Mouse (Mus musculus): ENCODE measurements around the gene Parp3. TPM values are rescaled to one million over a fixed set of nuclear protein-coding genes. Genes with fewer than 3 reads are reported as not detected.
A peak's percentile ranks its signal among the peaks of the same experiment; 100 is the strongest.

The Parp3 gene
- 3.0 TPM in 2 replicates for polyA plus RNA-seq (2015; fragmentation: Nextera tagmentation; extraction: Ambion mirVana)

GRCm38 (mm10) chr9:106476924-106477484 is at the start of gene Parp3:
Gene Parp3 (minus strand): TSS chr9:106476949.
- H3K4me2 ChIP-seq (ENCODE audit: low read depth, low read length) = peak within 1 kb of the TSS; percentile 92
- no peaks in the 10 kb centered on the region for H3K27me3 ChIP-seq (replicated peaks; ENCODE audit: control insufficient read depth, insufficient read depth, low read length)
- WGBS = under 1% methylated on average over 41 of the region's 41 CpGs
- peak within 1 kb of the TSS; percentile 87 for H3K4me3 ChIP-seq (ENCODE audit: low read length)
- H3K36me3 ChIP-seq (ENCODE audit: control insufficient read depth, insufficient read depth, low read length) = 0 out of 2 replicates have a peak, but pooled peaks cover 2% of the 10 kb centered on the region
- H3K9ac ChIP-seq (ENCODE audit: low read depth, low read length) = peak within 1 kb of the TSS; percentile 73
- ATAC-seq = peak; percentile 99
- peaks cover 44% of the 10 kb centered on the region for H3K4me1 ChIP-seq (ENCODE audit: control insufficient read depth, insufficient read depth, low read length)
- no peaks in the 10 kb centered on the region for H3K9me3 ChIP-seq (ENCODE audit: control insufficient read depth, low read length)
- H3K27ac ChIP-seq (ENCODE audit: low read length) = peak within 1 kb of the TSS; percentile 65

GRCm38 (mm10) chr9:106519909-106520308 is 43.2 kb upstream of the Parp3 start:
- Histone ChIP-seq H3K9ac (ENCODE audit: low read depth, low read length) (no peak overlapping the region), H3K27ac (ENCODE audit: low read length) (no peak overlapping the region), H3K4me1 (ENCODE audit: control insufficient read depth, insufficient read depth, low read length) (no peaks in the 10 kb centered on the region), H3K27me3 (replicated peaks; ENCODE audit: control insufficient read depth, insufficient read depth, low read length) (no peaks in the 10 kb centered on the region), H3K36me3 (ENCODE audit: control insufficient read depth, insufficient read depth, low read length) (no peaks in the 10 kb centered on the region), H3K9me3 (ENCODE audit: control insufficient read depth, low read length) (no peaks in the 10 kb centered on the region), H3K4me3 (ENCODE audit: low read length) (no peak overlapping the region), H3K4me2 (ENCODE audit: low read depth, low read length) (no peak overlapping the region)
- WGBS = 68% methylated on average over 8 of the region's 8 CpGs
- no peak for ATAC-seq

GRCm38 (mm10) chr9:106519433-106519832 is 42.7 kb upstream of the Parp3 start:
- Histone ChIP-seq H3K4me1 (ENCODE audit: control insufficient read depth, insufficient read depth, low read length) (no peaks in the 10 kb centered on the region), H3K27me3 (replicated peaks; ENCODE audit: control insufficient read depth, insufficient read depth, low read length) (no peaks in the 10 kb centered on the region), H3K36me3 (ENCODE audit: control insufficient read depth, insufficient read depth, low read length) (no peaks in the 10 kb centered on the region), H3K4me2 (ENCODE audit: low read depth, low read length) (no peak overlapping the region), H3K9me3 (ENCODE audit: control insufficient read depth, low read length) (no peaks in the 10 kb centered on the region), H3K9ac (ENCODE audit: low read depth, low read length) (no peak overlapping the region), H3K27ac (ENCODE audit: low read length) (no peak overlapping the region), H3K4me3 (ENCODE audit: low read length) (no peak overlapping the region)
- 79% methylated on average over 2 of the region's 2 CpGs for WGBS
- no peak for ATAC-seq

GRCm38 (mm10) chr9:106514273-106514672 is 37.5 kb upstream of the Parp3 start, which contains the start of gene Iqcf5:
Gene Iqcf5 (plus strand): TSS chr9:106514573.
- Histone ChIP-seq H3K4me1 (ENCODE audit: control insufficient read depth, insufficient read depth, low read length) (no peaks in the 10 kb centered on the region), H3K9ac (ENCODE audit: low read depth, low read length) (no peak within 1 kb of the TSS), H3K27me3 (replicated peaks; ENCODE audit: control insufficient read depth, insufficient read depth, low read length) (no peaks in the 10 kb centered on the region), H3K36me3 (ENCODE audit: control insufficient read depth, insufficient read depth, low read length) (no peaks in the 10 kb centered on the region), H3K27ac (ENCODE audit: low read length) (no peak within 1 kb of the TSS), H3K9me3 (ENCODE audit: control insufficient read depth, low read length) (no peaks in the 10 kb centered on the region), H3K4me2 (ENCODE audit: low read depth, low read length) (no peak within 1 kb of the TSS), H3K4me3 (ENCODE audit: low read length) (no peak within 1 kb of the TSS)
- WGBS = 86% methylated on average over 4 of the region's 4 CpGs
- no peak for ATAC-seq

- no peaks in the 10 kb centered on the region for H3K9me3 ChIP-seq (ENCODE audit: control insufficient read depth, low read length)
- H3K4me2 ChIP-seq (ENCODE audit: low read depth, low read length) = no peak overlapping the region
- H3K36me3 ChIP-seq (ENCODE audit: control insufficient read depth, insufficient read depth, low read length) = no peaks in the 10 kb centered on the region
- no peak overlapping the region for H3K27ac ChIP-seq (ENCODE audit: low read length)
- no peak overlapping the region for H3K9ac ChIP-seq (ENCODE audit: low read depth, low read length)
- ATAC-seq = no peak
- no peak overlapping the region for H3K4me3 ChIP-seq (ENCODE audit: low read length)
- no peaks in the 10 kb centered on the region for H3K27me3 ChIP-seq (replicated peaks; ENCODE audit: control insufficient read depth, insufficient read depth, low read length)
- no peaks in the 10 kb centered on the region for H3K4me1 ChIP-seq (ENCODE audit: control insufficient read depth, insufficient read depth, low read length)
- 82% methylated on average over 6 of the region's 6 CpGs for WGBS
Observed at GRCm38 (mm10) chr9:106513566-106513965, 36.8 kb upstream of the Parp3 start.

GRCm38 (mm10) chr9:106512729-106513450 is 36.1 kb upstream of the Parp3 start:
- Histone ChIP-seq H3K36me3 (ENCODE audit: control insufficient read depth, insufficient read depth, low read length) (no peaks in the 10 kb centered on the region), H3K27me3 (replicated peaks; ENCODE audit: control insufficient read depth, insufficient read depth, low read length) (no peaks in the 10 kb centered on the region), H3K4me3 (ENCODE audit: low read length) (no peak overlapping the region), H3K4me2 (ENCODE audit: low read depth, low read length) (no peak overlapping the region), H3K4me1 (ENCODE audit: control insufficient read depth, insufficient read depth, low read length) (no peaks in the 10 kb centered on the region), H3K27ac (ENCODE audit: low read length) (no peak overlapping the region), H3K9ac (ENCODE audit: low read depth, low read length) (no peak overlapping the region), H3K9me3 (ENCODE audit: control insufficient read depth, low read length) (no peaks in the 10 kb centered on the region)
- WGBS = 53% methylated on average over 13 of the region's 13 CpGs
- no peak for ATAC-seq

GRCm38 (mm10) chr9:106509356-106509755 is 32.6 kb upstream of the Parp3 start:
- Histone ChIP-seq H3K4me3 (ENCODE audit: low read length) (no peak overlapping the region), H3K27me3 (replicated peaks; ENCODE audit: control insufficient read depth, insufficient read depth, low read length) (no peaks in the 10 kb centered on the region), H3K9ac (ENCODE audit: low read depth, low read length) (no peak overlapping the region), H3K9me3 (ENCODE audit: control insufficient read depth, low read length) (no peaks in the 10 kb centered on the region), H3K4me1 (ENCODE audit: control insufficient read depth, insufficient read depth, low read length) (no peaks in the 10 kb centered on the region), H3K36me3 (ENCODE audit: control insufficient read depth, insufficient read depth, low read length) (no peaks in the 10 kb centered on the region), H3K27ac (ENCODE audit: low read length) (no peak overlapping the region), H3K4me2 (ENCODE audit: low read depth, low read length) (no peak overlapping the region)
- 90% methylated on average over 10 of the region's 10 CpGs for whole genome bisulfite sequencing
- no peak for ATAC-seq

GRCm38 (mm10) chr9:106504246-106504645 is 27.5 kb upstream of the Parp3 start:
- H3K9me3 ChIP-seq (ENCODE audit: control insufficient read depth, low read length) = no peaks in the 10 kb centered on the region
- H3K4me2 ChIP-seq (ENCODE audit: low read depth, low read length) = no peak overlapping the region
- H3K27me3 ChIP-seq (replicated peaks; ENCODE audit: control insufficient read depth, insufficient read depth, low read length) = no peaks in the 10 kb centered on the region; the same call in 1 of the 2 replicates
- no peak overlapping the region for H3K27ac ChIP-seq (ENCODE audit: low read length)
- no peaks in the 10 kb centered on the region for H3K36me3 ChIP-seq (ENCODE audit: control insufficient read depth, insufficient read depth, low read length)
- WGBS = 69% methylated on average over 6 of the region's 6 CpGs
- H3K4me1 ChIP-seq (ENCODE audit: control insufficient read depth, insufficient read depth, low read length) = no peaks in the 10 kb centered on the region
- ATAC-seq = no peak
- no peak overlapping the region for H3K9ac ChIP-seq (ENCODE audit: low read depth, low read length)
- no peak overlapping the region for H3K4me3 ChIP-seq (ENCODE audit: low read length)

GRCm38 (mm10) chr9:106501846-106502245 is 25.1 kb upstream of the Parp3 start:
- no peaks in the 10 kb centered on the region for H3K4me1 ChIP-seq (ENCODE audit: control insufficient read depth, insufficient read depth, low read length)
- H3K9me3 ChIP-seq (ENCODE audit: control insufficient read depth, low read length) = no peaks in the 10 kb centered on the region
- no peaks in the 10 kb centered on the region for H3K36me3 ChIP-seq (ENCODE audit: control insufficient read depth, insufficient read depth, low read length)
- no peak overlapping the region for H3K27ac ChIP-seq (ENCODE audit: low read length)
- H3K4me2 ChIP-seq (ENCODE audit: low read depth, low read length) = no peak overlapping the region
- H3K4me3 ChIP-seq (ENCODE audit: low read length) = no peak overlapping the region
- no peaks in the 10 kb centered on the region; the same call in 1 of the 2 replicates for H3K27me3 ChIP-seq (replicated peaks; ENCODE audit: control insufficient read depth, insufficient read depth, low read length)
- ATAC-seq = no peak
- 88% methylated on average over 22 of the region's 22 CpGs for WGBS
- H3K9ac ChIP-seq (ENCODE audit: low read depth, low read length) = no peak overlapping the region

All from intestine, embryonic 16.5 days (tissue).